Mouse (Mus musculus) left cerebral cortex, postnatal 25 days (tissue): ENCODE measurements at regions not wholly inside any gene's neighbourhood (a gene's known extent, or its start where the extent isn't known, plus 50 kb on each side); places are given as distances from the start of the nearest gene placed in this dataset.

Source experiments
- DNase-seq, 2 experiments: peaks; one replicate each; pipeline ENCODE4 v3.0.0; 2022; ENCODE audit warnings: low spot score in 2 of 2, mixed read lengths in 1 of 2
- intact Hi-C: fragments of 180-260 bp; cut with DNase I; formaldehyde crosslinking; loops from one replicate; pipeline ENCODE4 v1.15.1; 2025

- no peak for DNase-seq
- intact Hi-C loops = no loop called here
Measured at GRCm38 (mm10) chr7:49704635-49705034, 54.3 kb upstream of the Htatip2 start.

- no peak for DNase-seq
- intact Hi-C loops = no loop called here
Measured at GRCm38 (mm10) chr7:49700734-49701133, 58.2 kb upstream of the Htatip2 start.

- no peak for DNase-seq
- intact Hi-C loops = no loop called here
Measured at GRCm38 (mm10) chr7:49700024-49700390, 58.9 kb upstream of the Htatip2 start.

GRCm38 (mm10) chr7:49699107-49700023, 59.5 kb upstream of the Htatip2 start:
- intact Hi-C loops = no loop called here

GRCm38 (mm10) chr7:49696228-49696627, 59.6 kb upstream of the Dbx1 start:
- DNase-seq = no peak
- intact Hi-C loops = no loop called here

More at GRCm38 (mm10) chr7:49699107-49700023, 59.5 kb upstream of the Htatip2 start:
- no peak for DNase-seq

- no peak for DNase-seq
- intact Hi-C loops = loop anchor here (10.0 kb wide), 1 partner anchor 1945 kb away; no protein-coding TSS in a partner anchor
Measured at GRCm38 (mm10) chr7:49689546-49689945, 52.9 kb upstream of the Dbx1 start.

GRCm38 (mm10) chr7:49688521-49689399, 52.1 kb upstream of the Dbx1 start:
- DNase-seq = no peak
- intact Hi-C loops = loop anchor here (10.0 kb wide), 1 partner anchor 1946 kb away; no protein-coding TSS in a partner anchor

- DNase-seq = no peak
- intact Hi-C loops = loop anchor here (10.0 kb wide), 1 partner anchor 1947 kb away; no protein-coding TSS in a partner anchor
Measured at GRCm38 (mm10) chr7:49687658-49688376, 51.2 kb upstream of the Dbx1 start.

- no peak for DNase-seq
- intact Hi-C loops = loop anchor here (10.0 kb wide), 1 partner anchor 1948 kb away; no protein-coding TSS in a partner anchor
Measured at GRCm38 (mm10) chr7:49686992-49687391, 50.3 kb upstream of the Dbx1 start.
